Mouse (Mus musculus): ENCODE results near the gene Ush2a. TPM values are rescaled to one million over a fixed set of nuclear protein-coding genes. Genes with fewer than 3 reads are reported as not detected.

The Ush2a gene
- total and polyA plus RNA-seq, 3 experiments, result under 0.01 to 0.04 TPM; not detected in 1

DNA sequence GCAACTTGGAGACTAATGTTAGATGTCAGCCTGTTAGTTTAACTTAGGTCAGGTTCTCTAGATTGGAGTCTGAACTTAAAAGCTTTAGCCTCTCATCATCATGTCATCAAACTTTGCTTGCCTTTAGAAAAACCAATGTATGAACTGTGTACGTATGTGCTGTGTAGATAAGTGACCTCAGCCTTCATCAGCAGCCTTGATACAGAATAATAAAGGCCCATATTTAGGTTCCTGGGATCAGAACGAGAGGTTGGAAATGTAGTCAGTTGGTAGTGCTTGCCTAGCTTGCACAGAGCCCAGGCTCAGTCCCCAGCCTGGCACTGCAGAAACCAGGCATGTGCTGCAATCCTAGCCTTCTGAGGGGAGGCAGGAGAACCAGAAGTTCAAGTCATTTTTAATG lies 562.4 kb downstream of the Ush2a start:
- Histone ChIP-seq H3K9ac (ENCODE audit: control insufficient read depth, low read depth, low read length, poor library complexity, severe bottlenecking) (peak overlapping the region; percentile 62), H3K27me3 (ENCODE audit: control insufficient read depth in 1 of 2, insufficient read depth in 2 of 2, low read length in 2 of 2) (no peaks in the 10 kb centered on the region), H3K27ac (ENCODE audit: control insufficient read depth, low read depth, low read length) (peak overlapping the region; percentile 98), H3K9me3 (replicated peaks; ENCODE audit: insufficient read depth, low read length) (no peaks in the 10 kb centered on the region), H3K4me1 (ENCODE audit: control insufficient read depth in 1 of 2, insufficient read depth in 2 of 2, low read length in 2 of 2) (peaks cover 13 to 19% of the 10 kb centered on the region in 2 experiments), H3K4me3 (ENCODE audit: control insufficient read depth in 1 of 2, insufficient read depth in 1 of 2, low read depth in 2 of 2, low read length in 2 of 2) (peak overlapping the region; percentile 16 to 37), H3K79me2 (ENCODE audit: control insufficient read depth, insufficient read depth, low read length, poor library complexity) (no peaks in the 10 kb centered on the region), H3K36me3 (ENCODE audit: control insufficient read depth in 1 of 2, insufficient read depth in 2 of 2, low read length in 2 of 2) (peaks cover 0 to 19% of the 10 kb centered on the region in 2 experiments; a peak in 2 of 4 replicates)
- no peak for DNase-seq (ENCODE audit: low read depth, low spot score)
- no peak for TF ChIP-seq SIN3A (IDR thresholded peaks at IDR 0.05; ENCODE audit: low read length)
- TF ChIP-seq EP300 (IDR thresholded peaks at IDR 0.05; ENCODE audit: low read depth in 1 of 2, low read length in 2 of 2), result 0 out of 4 replicates have a peak, but pooled peaks of 1 of the 2 experiments have one; percentile 41
- no peak for TF ChIP-seq ZNF384 (IDR thresholded peaks at IDR 0.05; ENCODE audit: low read depth, low read length)
- no peak for TF ChIP-seq E2F4 (IDR thresholded peaks at IDR 0.05; ENCODE audit: borderline replicate concordance, low read depth, low read length)
- no peak for TF ChIP-seq MAFK (IDR thresholded peaks at IDR 0.05; ENCODE audit: borderline replicate concordance, low read depth, low read length)
- peak; percentile 30; the same call in 1 of the 2 replicates for TF ChIP-seq TCF12 (IDR thresholded peaks at IDR 0.05; ENCODE audit: low read depth, low read length)
- no peak for TF ChIP-seq CHD2 (IDR thresholded peaks at IDR 0.05; ENCODE audit: low read length)
- TF ChIP-seq RCOR1 (IDR thresholded peaks at IDR 0.05; ENCODE audit: low read depth, low read length), result 0 out of 2 replicates have a peak, but pooled peaks have one; percentile 14
- no peak for TF ChIP-seq BHLHE40 (IDR thresholded peaks at IDR 0.05; ENCODE audit: borderline replicate concordance, low read depth, low read length)
- TF ChIP-seq GATA1 (IDR thresholded peaks at IDR 0.05; ENCODE audit: low read depth, low read length), result peak; percentile 46; the same call in 1 of the 2 replicates
- 0 out of 2 replicates have a peak, but pooled peaks have one; percentile 18 for TF ChIP-seq TAL1 (IDR thresholded peaks at IDR 0.05; ENCODE audit: low read length)
- 0 out of 2 replicates have a peak, but pooled peaks have one; percentile 23 for TF ChIP-seq ETS1 (IDR thresholded peaks at IDR 0.05; ENCODE audit: low read depth, low read length)
- TF ChIP-seq MAZ (IDR thresholded peaks at IDR 0.05; ENCODE audit: low read depth, low read length), result no peak

- H3K9ac ChIP-seq (ENCODE audit: control insufficient read depth, low read depth, low read length, poor library complexity, severe bottlenecking), result peak overlapping the region; percentile 62
- H3K79me2 ChIP-seq (ENCODE audit: control insufficient read depth, insufficient read depth, low read length, poor library complexity), result no peaks in the 10 kb centered on the region
- no peaks in the 10 kb centered on the region for H3K9me3 ChIP-seq (replicated peaks; ENCODE audit: insufficient read depth, low read length)
- DNase-seq (ENCODE audit: low read depth, low spot score), result peak; percentile 94
- H3K4me1 ChIP-seq (ENCODE audit: control insufficient read depth in 1 of 2, insufficient read depth in 2 of 2, low read length in 2 of 2), result peaks cover 15 to 26% of the 10 kb centered on the region in 2 experiments
- H3K36me3 ChIP-seq (ENCODE audit: control insufficient read depth in 1 of 2, insufficient read depth in 2 of 2, low read length in 2 of 2), result peaks cover 0 to 26% of the 10 kb centered on the region in 2 experiments; a peak in 2 of 4 replicates
- H3K4me3 ChIP-seq (ENCODE audit: control insufficient read depth in 1 of 2, insufficient read depth in 1 of 2, low read depth in 2 of 2, low read length in 2 of 2), result peak overlapping the region; percentile 30 to 37
- peak overlapping the region; percentile 98 for H3K27ac ChIP-seq (ENCODE audit: control insufficient read depth, low read depth, low read length)
- H3K27me3 ChIP-seq (ENCODE audit: control insufficient read depth in 1 of 2, insufficient read depth in 2 of 2, low read length in 2 of 2), result no peaks in the 10 kb centered on the region
- peak; percentile 50; the same call in 1 of the 2 replicates for TF ChIP-seq RCOR1 (IDR thresholded peaks at IDR 0.05; ENCODE audit: low read depth, low read length)
- no peak for TF ChIP-seq MAFK (IDR thresholded peaks at IDR 0.05; ENCODE audit: borderline replicate concordance, low read depth, low read length)
- no peak for TF ChIP-seq MAZ (IDR thresholded peaks at IDR 0.05; ENCODE audit: low read depth, low read length)
- peak; percentile 87 for TF ChIP-seq ZNF384 (IDR thresholded peaks at IDR 0.05; ENCODE audit: low read depth, low read length)
- no peak for TF ChIP-seq CHD2 (IDR thresholded peaks at IDR 0.05; ENCODE audit: low read length)
- no peak for TF ChIP-seq UBTF (IDR thresholded peaks at IDR 0.05; ENCODE audit: borderline replicate concordance, insufficient read depth, low read depth, low read length)
- TF ChIP-seq MYB (IDR thresholded peaks at IDR 0.05; ENCODE audit: low read depth, low read length), result peak; percentile 50
- peak; percentile 59; the same call in 1 of the 2 replicates for TF ChIP-seq MYC (IDR thresholded peaks at IDR 0.05; ENCODE audit: low read depth, low read length)
- peak; percentile 71; the same call in 1 of the 2 replicates for TF ChIP-seq TCF12 (IDR thresholded peaks at IDR 0.05; ENCODE audit: low read depth, low read length)
- TF ChIP-seq POLR2A (IDR thresholded peaks at IDR 0.05; ENCODE audit: control insufficient read depth in 1 of 2, insufficient read depth in 1 of 2, low read depth in 1 of 2, low read length in 2 of 2, poor library complexity in 1 of 2), result peak in 1 of 2 experiments; percentile 62; a peak in 2 of 4 replicates
- 0 out of 6 replicates have a peak, but pooled peaks of 1 of the 3 experiments have one; percentile 6 for TF ChIP-seq CTCF (IDR thresholded peaks at IDR 0.05 in 2 of 3, conservative IDR thresholded peaks at IDR 0.05 in 1 of 3; ENCODE audit: control insufficient read depth in 1 of 3, insufficient read depth in 1 of 3, low read depth in 2 of 3, low read length in 3 of 3, poor library complexity in 1 of 3, severe bottlenecking in 1 of 3)
- no peak for TF ChIP-seq RAD21 (IDR thresholded peaks at IDR 0.05; ENCODE audit: low read depth, low read length)
- TF ChIP-seq ETS1 (IDR thresholded peaks at IDR 0.05; ENCODE audit: low read depth, low read length), result peak; percentile 83
- peak; percentile 44; the same call in 1 of the 2 replicates for TF ChIP-seq MXI1 (IDR thresholded peaks at IDR 0.05; ENCODE audit: low read depth, low read length)
- no peak for TF ChIP-seq KAT2A (conservative IDR thresholded peaks at IDR 0.05; ENCODE audit: low read depth, low read length)
- TF ChIP-seq JUND (IDR thresholded peaks at IDR 0.05; ENCODE audit: low read depth, low read length), result peak; percentile 39; the same call in 1 of the 2 replicates
- TF ChIP-seq HCFC1 (IDR thresholded peaks at IDR 0.05; ENCODE audit: low read depth, low read length), result peak; percentile 29; the same call in 1 of the 2 replicates
- peak; percentile 82; the same call in 1 of the 2 replicates for TF ChIP-seq MEF2A (IDR thresholded peaks at IDR 0.05; ENCODE audit: extremely low read depth, insufficient replicate concordance, low read depth, low read length, poor library complexity, severe bottlenecking)
- TF ChIP-seq EP300 (IDR thresholded peaks at IDR 0.05; ENCODE audit: low read depth in 1 of 2, low read length in 2 of 2), result peak; percentile 66 to 88
- TF ChIP-seq POLR2AphosphoS2 (IDR thresholded peaks at IDR 0.05; ENCODE audit: low read length), result no peak
- TF ChIP-seq MAX (IDR thresholded peaks at IDR 0.05; ENCODE audit: low read length), result 0 out of 2 replicates have a peak, but pooled peaks have one; percentile 5
- peak; percentile 33; the same call in 1 of the 2 replicates for TF ChIP-seq ZMIZ1 (IDR thresholded peaks at IDR 0.05; ENCODE audit: low read depth, low read length)
Observed at GRCm38 (mm10) chr1:188824878-188825532, 563.2 kb downstream of the Ush2a start.

Measured in MEL (cell line).